Mouse (Mus musculus) 3134 (cell line): Measurements from ENCODE around the gene Zfp652.

Source experiments
- DNase-seq: peaks from one replicate; pipeline ENCODE4 v3.0.0-alpha.2; 2011; ENCODE audit warnings: low spot score; ENCODE audit not compliant: insufficient read length; ENCODE audit errors: extremely low read depth

The Zfp652 gene

GRCm38 (mm10) chr11:95805527-95805926 lies 93.1 kb downstream of the Zfp652 start:
- DNase-seq = peak; percentile 66

GRCm38 (mm10) chr11:95807884-95808283 lies 95.4 kb downstream of the Zfp652 start:
- no peak for DNase-seq

- peak; percentile 75 for DNase-seq
These were observed 96.1 kb downstream of the Zfp652 start for GRCm38 (mm10) chr11:95808448-95809011.

- no peak for DNase-seq
These were observed 97.1 kb downstream of the Zfp652 start for GRCm38 (mm10) chr11:95809603-95810002.

- DNase-seq = no peak
These were observed 98.4 kb downstream of the Zfp652 start for GRCm38 (mm10) chr11:95810828-95811227.

GRCm38 (mm10) chr11:95811741-95812140 lies 99.3 kb downstream of the Zfp652 start:
- no peak for DNase-seq

GRCm38 (mm10) chr11:95812224-95812623 lies 99.8 kb downstream of the Zfp652 start:
- DNase-seq = no peak

- DNase-seq = no peak
These were observed 101.6 kb downstream of the Zfp652 start for GRCm38 (mm10) chr11:95814101-95814500.

GRCm38 (mm10) chr11:95814857-95815256 lies 102.4 kb downstream of the Zfp652 start:
- DNase-seq = no peak

- no peak for DNase-seq
These were observed 102.9 kb downstream of the Zfp652 start for GRCm38 (mm10) chr11:95815412-95815811.

GRCm38 (mm10) chr11:95819138-95819537 lies 106.7 kb downstream of the Zfp652 start:
- no peak for DNase-seq

GRCm38 (mm10) chr11:95821511-95821910 lies 109.0 kb downstream of the Zfp652 start:
- no peak for DNase-seq

GRCm38 (mm10) chr11:95822437-95822836 lies 110.0 kb downstream of the Zfp652 start:
- no peak for DNase-seq

GRCm38 (mm10) chr11:95824071-95824876 lies 111.8 kb downstream of the Zfp652 start, which contains the start of gene Phospho1:
Phospho1 (plus strand) TSS chr11:95824499.
- DNase-seq = peak; percentile 96

GRCm38 (mm10) chr11:95824877-95825243 lies 112.4 kb downstream of the Zfp652 start:
- peak; percentile 63 for DNase-seq

GRCm38 (mm10) chr11:95825625-95826024 lies 113.2 kb downstream of the Zfp652 start:
- no peak for DNase-seq

GRCm38 (mm10) chr11:95826317-95827167 lies 114.1 kb downstream of the Zfp652 start:
- no peak for DNase-seq

- no peak for DNase-seq
These were observed 114.6 kb downstream of the Zfp652 start for GRCm38 (mm10) chr11:95827168-95827447.

GRCm38 (mm10) chr11:95827464-95828085 lies 115.1 kb downstream of the Zfp652 start:
- DNase-seq = no peak

GRCm38 (mm10) chr11:95828181-95828964 lies 115.9 kb downstream of the Zfp652 start:
- no peak for DNase-seq
